Mouse (Mus musculus) liver, embryonic 11.5 days (tissue): Measurements from ENCODE around the gene Gjb3. TPM values are rescaled to one million over a fixed set of nuclear protein-coding genes. Genes with fewer than 3 reads are reported as not detected.

Experiments used
- ATAC-seq: fragments of 200-750 bp; cut with Nextera tagmentation; replicated peaks from 2 replicates; pipeline ENCODE4 v1.8.0; 2017; ENCODE audit warnings: moderate number of reproducible peaks, mild to moderate bottlenecking, moderate TSS enrichment, moderate library complexity; ENCODE audit not compliant: low FRiP score
- DNase-seq: peaks from one replicate; pipeline ENCODE4 v3.0.0-alpha.2; 2017; ENCODE audit warnings: low spot score
- H3K27ac ChIP-seq: fragments of 300-500 bp; sonication (generic); 2 replicates; pipeline ENCODE4 v1.5.1; 2014; ENCODE audit warnings: mild to moderate bottlenecking, low read depth, low read length, control low read depth
- H3K27me3 ChIP-seq: fragments of 300-500 bp; sonication (generic); replicated peaks from 2 replicates; pipeline ENCODE4 v1.6.1; 2014; ENCODE audit warnings: low read length, mixed read lengths; ENCODE audit not compliant: control insufficient read depth, insufficient read depth
- H3K36me3 ChIP-seq: fragments of 300-500 bp; sonication (generic); 2 replicates; pipeline ENCODE4 v1.6.1; 2014; ENCODE audit warnings: mild to moderate bottlenecking, low read length, moderate library complexity, mixed read lengths; ENCODE audit not compliant: control insufficient read depth, insufficient read depth
- H3K4me1 ChIP-seq: fragments of 300-500 bp; sonication (generic); replicated peaks from 2 replicates; pipeline ENCODE4 v1.6.1; 2014; ENCODE audit warnings: low read length, mixed read lengths; ENCODE audit not compliant: control insufficient read depth, insufficient read depth
- H3K4me2 ChIP-seq: fragments of 300-500 bp; sonication (generic); 2 replicates; pipeline ENCODE4 v1.6.1; 2014; ENCODE audit warnings: mild to moderate bottlenecking, control low read depth, moderate library complexity
- H3K4me3 ChIP-seq: fragments of 300-500 bp; sonication (generic); 2 replicates; pipeline ENCODE4 v1.5.1; 2014; ENCODE audit warnings: low read depth, low read length, control low read depth
- H3K9ac ChIP-seq: fragments of 300-500 bp; sonication (generic); 2 replicates; pipeline ENCODE4 v1.6.1; 2014; ENCODE audit warnings: low read depth, low read length, control low read depth
- H3K9me3 ChIP-seq: fragments of 300-500 bp; sonication (generic); 2 replicates; pipeline ENCODE4 v1.6.1; 2016; ENCODE audit warnings: low read length, inconsistent platforms, mixed read lengths; ENCODE audit not compliant: control insufficient read depth
- WGBS: fragments of 180-500 bp; shearing (Covaris S2); extraction: QIAGEN DNeasy Blood & Tissue Kit; methylation state at CpG from one replicate; pipeline ENCODE4 v1.1.7; 2014; 5-methylcytosine and 5-hydroxymethylcytosine counted together
- polyA plus RNA-seq: library from polyadenylated mRNA; unstranded; fragments of >200 nt; fragmentation: Nextera tagmentation; extraction: Ambion mirVana; gene quantifications from 2 replicates; pipeline ENCODE4 v1.2.1, GENCODE M21; 2014

The Gjb3 gene
- polyA plus RNA-seq, 1 experiment from 2014 or later = 0.14 TPM

DNA sequence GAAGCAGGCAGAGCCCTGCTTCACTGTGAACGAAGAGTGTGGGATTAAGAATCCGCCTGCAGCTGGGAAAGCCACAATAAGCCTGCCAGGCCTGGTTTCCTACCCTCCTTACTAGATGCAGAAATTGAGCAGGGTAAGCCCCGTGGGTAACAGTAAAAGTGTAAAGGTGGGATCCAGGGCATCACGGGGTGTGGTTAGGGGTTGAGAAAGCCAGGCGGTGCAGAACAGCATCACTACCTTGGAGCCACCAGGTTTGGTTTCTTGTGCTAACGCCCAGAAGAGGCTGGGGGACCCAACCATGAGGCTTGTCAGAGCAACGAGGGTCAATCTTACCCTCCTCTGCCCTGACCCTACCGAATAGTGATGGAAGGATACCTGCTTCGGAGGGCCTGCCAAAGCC is 16.1 kb downstream of the Gjb3 start:
- Histone ChIP-seq H3K9ac (no peak overlapping the region), H3K9me3 (no peaks in the 10 kb centered on the region), H3K27ac (no peak overlapping the region), H3K4me2 (no peak overlapping the region), H3K27me3 (peaks cover 16% of the 10 kb centered on the region), H3K4me1 (no peaks in the 10 kb centered on the region; the same call in 1 of the 2 replicates), H3K36me3 (no peaks in the 10 kb centered on the region), H3K4me3 (no peak overlapping the region)
- ATAC-seq = no peak
- 54% methylated on average over 9 of the region's 9 CpGs for WGBS
- no peak for DNase-seq

DNA sequence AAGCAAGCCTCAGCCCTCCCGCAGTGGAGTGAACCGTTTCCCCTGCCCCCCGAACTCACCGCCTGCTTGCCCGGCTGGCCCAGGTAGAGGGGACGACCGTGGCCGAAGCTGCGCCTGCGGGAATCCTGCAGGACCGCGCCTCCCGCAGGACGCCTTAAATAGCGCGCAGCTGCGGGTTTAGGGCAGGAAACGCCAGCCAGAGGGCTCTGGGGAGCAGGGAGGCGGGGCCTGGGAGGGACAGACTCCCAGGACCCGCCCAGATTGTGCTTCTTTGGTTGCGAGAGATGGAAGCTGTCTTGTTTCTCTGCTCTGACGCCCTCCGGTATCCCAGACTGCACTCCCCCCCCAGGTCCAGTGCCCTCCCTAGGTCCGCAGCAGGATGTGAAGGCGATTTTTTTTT is 16.8 kb downstream of the Gjb3 start, which contains the start of gene Gja4:
TSS of gene Gja4 (minus strand) at position 179 of the 400 bp plus-strand sequence.
- H3K4me1 ChIP-seq = no peaks in the 10 kb centered on the region; the same call in 1 of the 2 replicates
- H3K36me3 ChIP-seq = no peaks in the 10 kb centered on the region
- peak within 1 kb of the TSS; percentile 56 for H3K4me3 ChIP-seq
- under 1% methylated on average over 25 of the region's 25 CpGs for WGBS
- H3K4me2 ChIP-seq = peak within 1 kb of the TSS; percentile 74
- no peak within 1 kb of the TSS for H3K27ac ChIP-seq
- H3K9ac ChIP-seq = peak within 1 kb of the TSS; percentile 52
- peaks cover 16% of the 10 kb centered on the region for H3K27me3 ChIP-seq
- peak; percentile 73 for ATAC-seq
- no peaks in the 10 kb centered on the region for H3K9me3 ChIP-seq
- peak; percentile 73 for DNase-seq

DNA sequence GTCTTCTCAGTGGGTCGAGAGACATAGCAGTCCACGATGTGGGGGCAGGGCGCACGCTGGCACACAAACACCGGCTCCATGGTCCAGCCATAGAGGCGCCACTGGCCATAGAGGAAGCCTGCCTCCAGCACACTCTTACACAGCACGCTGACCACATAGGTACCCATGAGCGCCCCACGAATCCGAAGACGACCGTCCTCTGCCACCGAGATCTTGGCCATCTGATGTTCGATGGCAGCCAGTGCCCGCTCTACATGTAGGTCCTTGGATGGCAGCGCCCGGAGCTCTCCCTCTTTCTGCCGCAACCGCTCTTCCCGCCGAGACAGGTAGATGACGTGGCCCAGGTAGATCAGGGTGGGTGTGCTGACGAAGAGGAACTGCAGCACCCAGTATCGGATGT is 18.3 kb downstream of the Gjb3 start:
- DNase-seq (no peak), ATAC-seq (no peak)
- no peak overlapping the region for H3K9ac ChIP-seq
- H3K27me3 ChIP-seq = peaks cover 16% of the 10 kb centered on the region
- H3K4me1 ChIP-seq = no peaks in the 10 kb centered on the region; the same call in 1 of the 2 replicates
- 68% methylated on average over 24 of the region's 24 CpGs for WGBS
- no peak overlapping the region for H3K27ac ChIP-seq
- no peak overlapping the region; the same call in 1 of the 2 replicates for H3K4me3 ChIP-seq
- no peaks in the 10 kb centered on the region for H3K36me3 ChIP-seq
- H3K9me3 ChIP-seq = no peaks in the 10 kb centered on the region
- no peak overlapping the region; the same call in 1 of the 2 replicates for H3K4me2 ChIP-seq

DNA sequence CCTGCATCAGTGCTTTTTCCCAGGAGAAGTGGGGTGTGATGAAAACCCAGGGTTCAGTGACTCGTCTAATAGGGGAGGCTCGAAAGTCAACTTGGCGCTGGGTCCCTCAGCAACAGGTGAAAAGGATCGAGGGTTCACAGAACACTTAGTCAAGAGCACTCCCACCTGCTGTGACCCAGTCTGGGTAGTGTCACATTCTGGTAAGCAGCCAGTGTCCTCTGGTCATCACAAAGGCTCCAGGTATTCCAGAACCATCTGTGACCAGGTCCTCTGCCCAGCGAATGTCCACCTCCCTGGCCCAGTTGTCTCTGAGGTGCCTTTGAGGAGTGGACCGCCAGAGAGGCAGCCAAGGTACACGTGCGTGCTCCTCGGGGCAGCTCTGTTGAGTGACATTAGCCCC is 19.1 kb downstream of the Gjb3 start:
- WGBS = 64% methylated on average over 9 of the region's 9 CpGs
- Histone ChIP-seq H3K36me3 (no peaks in the 10 kb centered on the region), H3K4me3 (no peak overlapping the region), H3K9ac (no peak overlapping the region), H3K4me1 (no peaks in the 10 kb centered on the region; the same call in 1 of the 2 replicates), H3K4me2 (no peak overlapping the region), H3K27ac (no peak overlapping the region), H3K27me3 (peaks cover 16% of the 10 kb centered on the region), H3K9me3 (no peaks in the 10 kb centered on the region)
- ATAC-seq (no peak), DNase-seq (no peak)

DNA sequence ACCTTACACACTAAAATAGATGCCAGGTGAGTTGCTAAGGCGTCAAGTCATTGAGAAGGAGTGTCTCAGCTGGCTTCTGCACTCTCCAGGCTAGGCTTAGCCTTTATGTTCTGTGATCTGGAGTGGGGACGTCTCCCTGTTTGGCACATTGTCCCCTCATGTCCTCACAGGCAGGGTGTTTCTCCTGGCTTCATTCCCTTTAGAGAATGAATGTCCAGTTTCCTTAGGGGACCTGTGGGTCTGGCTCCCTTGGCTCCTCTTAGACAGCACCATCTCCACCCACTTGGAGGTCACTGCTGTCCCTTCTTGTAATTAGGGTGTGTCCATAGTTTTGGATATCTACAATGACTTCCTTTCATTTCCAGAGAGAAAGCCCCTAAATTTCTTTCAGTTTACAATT is 23.7 kb downstream of the Gjb3 start:
- DNase-seq (no peak), ATAC-seq (no peak)
- Histone ChIP-seq H3K4me3 (no peak overlapping the region), H3K4me2 (no peak overlapping the region), H3K9ac (no peak overlapping the region), H3K27ac (no peak overlapping the region), H3K36me3 (no peaks in the 10 kb centered on the region), H3K9me3 (no peaks in the 10 kb centered on the region), H3K27me3 (no peaks in the 10 kb centered on the region), H3K4me1 (no peaks in the 10 kb centered on the region)
- WGBS = 72% methylated on average over 2 of the region's 2 CpGs

DNA sequence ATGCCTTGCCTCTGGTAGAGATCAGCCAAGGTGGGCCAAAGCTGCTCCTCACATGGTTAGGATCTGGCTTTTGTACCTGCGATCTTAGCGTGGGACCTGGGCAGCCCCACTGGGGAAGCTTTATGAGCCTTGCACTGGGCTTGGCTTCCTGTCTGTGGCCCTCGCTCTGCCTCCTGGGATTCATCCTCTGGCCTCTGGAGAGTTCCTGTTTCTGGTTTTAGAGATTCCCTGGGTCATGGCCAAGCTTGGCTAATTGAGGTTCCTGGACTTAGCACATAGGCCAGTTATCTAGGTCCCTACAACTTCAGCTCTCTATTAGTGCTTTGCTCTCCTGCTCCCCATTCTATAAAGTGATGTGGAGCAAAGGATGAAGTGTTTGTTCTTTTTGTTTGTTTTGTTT is 26.8 kb downstream of the Gjb3 start:
- no peak overlapping the region for H3K27ac ChIP-seq
- no peaks in the 10 kb centered on the region for H3K27me3 ChIP-seq
- WGBS = 55% methylated on average over 3 of the region's 3 CpGs
- no peaks in the 10 kb centered on the region for H3K4me1 ChIP-seq
- DNase-seq (no peak), ATAC-seq (no peak)
- H3K9ac ChIP-seq = no peak overlapping the region
- no peak overlapping the region for H3K4me2 ChIP-seq
- no peaks in the 10 kb centered on the region for H3K9me3 ChIP-seq
- H3K36me3 ChIP-seq = no peaks in the 10 kb centered on the region
- no peak overlapping the region for H3K4me3 ChIP-seq

DNA sequence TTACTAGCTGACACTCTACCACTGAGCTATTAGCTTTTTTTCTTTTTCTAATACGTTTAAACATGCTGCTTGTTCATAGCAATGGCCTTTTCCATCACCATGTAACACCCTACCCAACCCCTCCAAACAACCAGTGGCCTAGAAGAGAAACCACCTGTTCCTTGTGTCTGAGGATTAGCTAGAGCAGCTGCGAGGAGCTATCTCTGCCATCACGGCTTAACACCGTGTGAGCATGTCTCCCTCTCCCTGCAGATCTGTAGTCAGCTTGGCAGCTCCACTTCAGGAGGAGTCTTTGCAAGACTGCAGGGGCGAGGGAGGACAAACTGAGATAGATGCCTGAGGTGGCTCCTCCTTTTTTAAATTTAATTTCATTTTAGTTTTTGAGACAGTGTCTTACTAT is 30.1 kb downstream of the Gjb3 start:
- whole genome bisulfite sequencing = 77% methylated on average over 5 of the region's 5 CpGs
- ATAC-seq (no peak), DNase-seq (no peak)
- no peak overlapping the region for H3K4me2 ChIP-seq
- H3K36me3 ChIP-seq = no peaks in the 10 kb centered on the region
- no peak overlapping the region for H3K27ac ChIP-seq
- H3K4me3 ChIP-seq = no peak overlapping the region
- H3K9ac ChIP-seq = no peak overlapping the region
- no peaks in the 10 kb centered on the region for H3K4me1 ChIP-seq
- H3K9me3 ChIP-seq = no peaks in the 10 kb centered on the region
- no peaks in the 10 kb centered on the region for H3K27me3 ChIP-seq

DNA sequence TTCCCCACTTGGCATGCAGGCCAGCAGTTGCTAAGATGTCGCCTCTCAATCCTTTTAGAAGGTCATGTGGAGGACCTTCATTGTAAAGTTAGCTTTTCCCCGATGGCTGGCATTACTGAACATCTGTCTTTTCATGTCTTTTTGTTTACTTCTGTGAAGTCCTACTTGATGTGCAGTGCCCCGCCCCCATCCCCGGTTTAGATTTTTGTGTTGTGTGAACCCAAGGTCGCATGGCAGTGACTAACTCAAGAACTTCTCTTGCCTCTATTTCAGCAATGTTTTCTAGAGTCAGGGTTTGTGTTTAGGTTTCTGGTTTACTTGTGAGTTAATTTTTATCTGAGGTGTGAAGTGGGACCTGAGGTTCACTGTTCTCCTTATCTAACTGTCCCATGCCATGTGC is 38.0 kb downstream of the Gjb3 start:
- Histone ChIP-seq H3K27ac (no peak overlapping the region), H3K27me3 (no peaks in the 10 kb centered on the region), H3K4me3 (no peak overlapping the region), H3K36me3 (no peaks in the 10 kb centered on the region), H3K4me2 (no peak overlapping the region), H3K9ac (no peak overlapping the region), H3K9me3 (no peaks in the 10 kb centered on the region), H3K4me1 (no peaks in the 10 kb centered on the region)
- ATAC-seq (no peak), DNase-seq (no peak)
- 70% methylated on average over 5 of the region's 5 CpGs for WGBS

DNA sequence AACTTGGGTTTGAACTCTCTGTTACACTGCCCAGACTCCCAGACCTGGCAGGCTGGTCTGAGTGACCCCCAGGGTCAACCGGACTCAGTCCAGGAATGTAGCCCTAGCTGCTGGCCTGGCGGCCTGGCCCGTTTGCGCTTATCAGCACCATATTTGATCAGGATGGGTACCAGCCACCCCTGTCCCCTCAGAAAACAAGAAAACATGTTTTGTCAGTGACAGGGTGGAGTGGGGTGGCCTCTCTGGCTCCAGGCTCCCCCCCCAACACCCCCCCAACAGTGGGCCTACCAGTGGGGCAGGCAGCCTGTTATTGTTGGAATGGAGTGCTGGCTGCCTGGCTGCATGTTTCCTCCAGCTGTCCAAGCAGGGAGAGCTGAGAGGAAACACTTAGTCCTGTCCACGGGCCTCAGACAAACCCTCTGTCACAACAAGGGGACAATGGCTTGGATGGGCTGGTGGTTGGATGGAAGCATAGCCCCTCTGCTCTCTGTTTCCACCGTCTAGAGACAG is 41.5 kb downstream of the Gjb3 start:
- Histone ChIP-seq H3K4me2 (no peak overlapping the region), H3K27me3 (no peaks in the 10 kb centered on the region), H3K4me3 (no peak overlapping the region), H3K36me3 (no peaks in the 10 kb centered on the region), H3K4me1 (no peaks in the 10 kb centered on the region), H3K27ac (no peak overlapping the region), H3K9me3 (no peaks in the 10 kb centered on the region), H3K9ac (no peak overlapping the region)
- 55% methylated on average over 6 of the region's 6 CpGs for WGBS
- DNase-seq = no peak
- no peak for ATAC-seq
